Mouse (Mus musculus) stomach, embryonic 15.5 days (tissue): ENCODE measurements at regions not wholly inside any gene's neighbourhood (a gene's known extent, or its start where the extent isn't known, plus 50 kb on each side); places are given as distances from the start of the nearest gene placed in this dataset.

Experiments
- ATAC-seq: fragments of 200-750 bp; cut with Nextera tagmentation; 2 replicates; pipeline ENCODE4 v1.8.0; 2017; ENCODE audit warnings: low read depth, moderate number of reproducible peaks, moderate TSS enrichment; ENCODE audit not compliant: insufficient read depth, low FRiP score
- H3K27ac ChIP-seq: fragments of 300-500 bp; sonication (generic); 2 replicates; pipeline ENCODE4 v1.5.1; 2015; ENCODE audit warnings: mild to moderate bottlenecking, inconsistent platforms
- H3K27me3 ChIP-seq: fragments of 300-500 bp; sonication (generic); replicated peaks from 2 replicates; pipeline ENCODE4 v1.6.1; 2015; ENCODE audit warnings: inconsistent platforms
- H3K36me3 ChIP-seq: fragments of 300-500 bp; sonication (generic); 2 replicates; pipeline ENCODE4 v1.6.1; 2015; ENCODE audit warnings: inconsistent platforms
- H3K4me1 ChIP-seq: fragments of 300-500 bp; sonication (generic); 2 replicates; pipeline ENCODE4 v1.6.1; 2015; ENCODE audit warnings: inconsistent platforms
- H3K4me2 ChIP-seq: fragments of 300-500 bp; sonication (generic); 2 replicates; pipeline ENCODE4 v1.6.1; 2015; ENCODE audit warnings: mild to moderate bottlenecking, inconsistent platforms
- H3K4me3 ChIP-seq: fragments of 300-500 bp; sonication (generic); replicated peaks from 2 replicates; pipeline ENCODE4 v1.5.1; 2015; ENCODE audit warnings: inconsistent platforms
- H3K9ac ChIP-seq: fragments of 300-500 bp; sonication (generic); 2 replicates; pipeline ENCODE4 v1.6.1; 2015; ENCODE audit warnings: inconsistent platforms
- H3K9me3 ChIP-seq: fragments of 300-500 bp; sonication (generic); 2 replicates; pipeline ENCODE4 v1.6.1; 2016; ENCODE audit warnings: inconsistent platforms
- WGBS: fragments of 180-500 bp; shearing (Covaris S2); methylation state at CpG from one replicate; pipeline ENCODE4 v1.1.7; 2015; 5-methylcytosine and 5-hydroxymethylcytosine counted together

DNA sequence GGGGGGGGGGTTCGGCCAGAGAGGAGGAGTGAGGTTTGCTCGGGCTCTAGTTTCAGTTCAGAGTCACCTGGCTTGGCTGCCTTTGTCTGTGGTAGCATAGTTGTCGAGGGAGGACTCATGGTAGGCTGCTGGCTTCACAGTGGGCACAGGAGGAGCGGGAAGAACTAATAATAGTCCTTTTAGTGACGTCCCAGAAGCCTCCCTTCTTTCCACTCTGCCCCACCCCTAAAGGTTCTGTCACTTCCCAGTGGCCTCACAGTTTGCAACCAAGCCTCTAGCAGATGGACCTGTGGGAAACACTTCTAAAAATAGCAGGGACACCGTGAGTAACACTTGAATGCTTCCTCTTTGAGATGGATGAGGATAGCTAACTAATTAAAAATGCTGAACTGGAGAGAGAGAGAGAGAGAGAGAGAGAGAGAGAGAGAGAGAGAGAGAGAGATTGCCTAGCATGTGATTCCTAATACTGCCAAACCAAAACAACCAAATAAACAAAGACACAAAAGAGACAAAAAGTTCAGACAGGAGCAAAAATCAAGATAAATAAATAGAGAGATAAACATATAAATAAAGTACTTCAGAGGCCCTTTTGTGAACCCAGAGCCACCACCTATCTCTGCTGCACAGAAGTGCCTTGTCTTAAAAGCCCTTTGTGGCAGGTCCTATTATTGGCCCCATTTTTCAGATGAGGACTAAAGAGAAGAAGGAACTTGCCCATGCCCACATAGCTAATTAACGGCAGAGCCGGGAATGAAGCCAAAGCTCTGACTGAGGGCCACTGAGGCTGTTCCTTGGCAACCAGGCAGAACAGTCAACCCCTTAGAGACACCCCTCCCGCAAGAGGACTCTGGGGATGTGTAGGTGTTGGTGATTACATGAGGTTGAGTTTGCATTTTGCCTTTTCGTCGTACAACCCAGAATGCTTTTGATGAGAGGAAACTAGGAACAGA is 54.0 kb upstream of the Serp2 start:
- no peak overlapping the region for H3K4me2 ChIP-seq
- 46% methylated on average over 11 of the region's 11 CpGs for WGBS
- no peak for ATAC-seq
- no peaks in the 10 kb centered on the region for H3K9me3 ChIP-seq
- H3K4me1 ChIP-seq: peaks cover 7% of the 10 kb centered on the region; the same call in 1 of the 2 replicates
- no peak overlapping the region for H3K4me3 ChIP-seq
- no peak overlapping the region for H3K9ac ChIP-seq
- H3K27me3 ChIP-seq: no peaks in the 10 kb centered on the region
- H3K27ac ChIP-seq: no peak overlapping the region; the same call in 1 of the 2 replicates
- no peaks in the 10 kb centered on the region for H3K36me3 ChIP-seq
